Mouse (Mus musculus): ENCODE data around the gene Itprid2.

- no peak for TF ChIP-seq CTCF (IDR thresholded peaks at IDR 0.05; ENCODE audit: borderline replicate concordance, insufficient read depth, low read depth, low read length)
- no peak for TF ChIP-seq POLR2A (IDR thresholded peaks at IDR 0.05; ENCODE audit: borderline replicate concordance, insufficient read depth, low read length)
These were observed 25.4 kb downstream of the Itprid2 start for GRCm38 (mm10) chr2:79660417-79661185.
